Comparison of ENCODE assay signal across 9 mouse cellular contexts in the genomic region with DNA sequence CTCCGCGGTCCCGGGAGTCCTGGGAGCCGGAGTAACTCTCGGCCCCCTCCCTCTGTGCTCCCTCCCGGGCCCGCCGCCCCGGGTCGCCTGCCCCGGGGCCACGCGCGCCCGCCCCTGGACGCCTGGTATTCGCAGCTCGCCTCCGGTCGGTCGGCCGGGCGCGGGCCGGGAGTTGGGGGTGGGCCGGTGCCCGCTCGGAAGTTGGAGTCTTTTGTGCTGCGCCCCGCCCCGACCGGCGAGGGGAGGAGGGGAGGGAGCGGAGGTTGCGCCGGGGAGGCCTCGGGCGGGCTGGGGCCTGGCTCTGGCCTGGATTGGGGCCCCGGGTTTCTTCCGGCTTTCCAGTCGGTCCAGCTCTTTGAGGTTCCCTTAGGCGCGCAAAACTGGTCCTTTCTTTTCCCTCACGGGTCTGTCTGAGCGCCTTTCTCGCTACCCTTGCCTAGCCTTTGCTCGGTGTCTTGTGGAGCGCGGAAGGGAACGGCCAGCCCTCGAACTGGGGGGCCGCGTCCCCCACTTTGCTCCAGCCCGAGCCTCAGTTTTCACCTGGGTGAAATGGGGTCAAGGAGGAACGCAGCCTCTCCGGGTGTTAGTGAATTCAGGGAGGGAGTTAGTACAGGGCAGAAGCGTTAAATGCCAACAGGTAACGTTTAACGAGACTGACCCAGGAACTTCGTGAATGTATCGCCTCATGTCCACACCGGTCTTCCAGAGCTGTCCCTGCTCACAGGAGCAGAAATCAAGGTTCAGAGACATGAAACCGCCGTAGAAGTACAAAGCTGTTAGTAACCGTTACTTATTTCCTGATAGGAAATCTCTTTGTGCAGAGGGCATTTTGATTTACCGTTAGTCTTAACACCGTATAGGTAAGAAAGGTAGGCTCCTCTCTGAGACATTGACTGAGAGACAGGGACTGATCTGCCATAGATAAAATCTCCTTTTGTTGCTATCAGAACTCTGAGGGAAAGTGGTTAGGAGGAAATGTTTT. TPM values are rescaled to one million over a fixed set of nuclear protein-coding genes. Genes with fewer than 3 reads are reported as not detected.
DNase-seq lines count a peak whose midpoint lies in the region; ATAC-seq and TF ChIP-seq lines count a peak whose summit lies in the region.
"Had no signal": no experiment of that assay in that cellular context is flagged by ENCODE, and none has a peak within 500 bp of the region (broad histone marks: within the 10 kb centered on the region; RNA-seq: fewer than 3 reads in every experiment).

No protein-coding gene starts in this region.

- no peak for TF ChIP-seq CTCF in CH12.LX (conservative IDR thresholded peaks at IDR 0.05 in 1 of 2, IDR thresholded peaks at IDR 0.05 in 1 of 2; ENCODE audit: low read depth in 2 of 2, low read length in 2 of 2)
- TF ChIP-seq CTCF in lung, embryonic 14.5 days (IDR thresholded peaks at IDR 0.05; ENCODE audit: low read depth), result no peak
- TF ChIP-seq CTCF in thymus, adult 2 months (IDR thresholded peaks at IDR 0.05; ENCODE audit: borderline replicate concordance, control insufficient read depth, extremely low read depth, insufficient read depth, low read length, poor library complexity), result no peak

- H3K9ac ChIP-seq in CH12.LX (ENCODE audit: insufficient read depth, low read depth), result peak overlapping the region; percentile 95
- peak overlapping the region; percentile 96 for H3K9ac ChIP-seq in forebrain, embryonic 13.5 days
- H3K9ac ChIP-seq in lung, embryonic 14.5 days, result peak overlapping the region; percentile 93
- H3K9ac ChIP-seq in neural tube, embryonic 15.5 days (replicated peaks), result peak overlapping the region; percentile 86

- no peaks in the 10 kb centered on the region for H3K27me3 ChIP-seq in CH12.LX (replicated peaks)
- no peaks in the 10 kb centered on the region for H3K27me3 ChIP-seq in forebrain, embryonic 13.5 days
- no peaks in the 10 kb centered on the region for H3K27me3 ChIP-seq in lung, embryonic 14.5 days (ENCODE audit: insufficient read depth, low read length)
- H3K27me3 ChIP-seq in neural tube, embryonic 15.5 days (replicated peaks), result no peaks in the 10 kb centered on the region
- no peaks in the 10 kb centered on the region for H3K27me3 ChIP-seq in thymus, adult 2 months (ENCODE audit: control insufficient read depth, insufficient read depth, low read length)

- H3K27ac ChIP-seq in CH12.LX (ENCODE audit: insufficient read depth, low read depth), result peak overlapping the region; percentile 18; the same call in 1 of the 2 replicates
- H3K27ac ChIP-seq in forebrain, embryonic 13.5 days, result peak overlapping the region; percentile 98
- H3K27ac ChIP-seq in lung, embryonic 14.5 days (ENCODE audit: low read depth), result peak overlapping the region; percentile 98
- peak overlapping the region; percentile 100 for H3K27ac ChIP-seq in neural tube, embryonic 15.5 days (replicated peaks)
- peak overlapping the region; percentile 65 for H3K27ac ChIP-seq in thymus, adult 2 months (ENCODE audit: control insufficient read depth, insufficient read depth, low read length)

- H3K79me2 ChIP-seq in CH12.LX (replicated peaks; ENCODE audit: control insufficient read depth, extremely low read depth, insufficient read depth, poor library complexity, severe bottlenecking), result peaks cover 55% of the 10 kb centered on the region

- no peak for TF ChIP-seq RAD21 in CH12.LX (IDR thresholded peaks at IDR 0.05; ENCODE audit: low read depth, low read length)

- H3K4me2 ChIP-seq in CH12.LX (ENCODE audit: insufficient read depth, low read depth, poor library complexity, severe bottlenecking), result peak overlapping the region; percentile 98
- H3K4me2 ChIP-seq in forebrain, embryonic 13.5 days, result peak overlapping the region; percentile 89
- peak overlapping the region; percentile 77 for H3K4me2 ChIP-seq in lung, embryonic 14.5 days
- H3K4me2 ChIP-seq in neural tube, embryonic 15.5 days, result peak overlapping the region; percentile 83

- peaks cover 5 to 46% of the 10 kb centered on the region in 2 experiments; a peak in 3 of 4 replicates for H3K4me1 ChIP-seq in CH12.LX (ENCODE audit: control insufficient read depth in 1 of 2, insufficient read depth in 2 of 2)
- H3K4me1 ChIP-seq in forebrain, embryonic 13.5 days, result peaks cover 37% of the 10 kb centered on the region
- H3K4me1 ChIP-seq in lung, embryonic 14.5 days (ENCODE audit: insufficient read depth), result peaks cover 13% of the 10 kb centered on the region
- peaks cover 27% of the 10 kb centered on the region for H3K4me1 ChIP-seq in neural tube, embryonic 15.5 days
- peaks cover 3% of the 10 kb centered on the region; the same call in 1 of the 2 replicates for H3K4me1 ChIP-seq in thymus, adult 2 months (replicated peaks; ENCODE audit: control insufficient read depth, insufficient read depth, low read length)

- WGBS in forebrain, embryonic 13.5 days, result under 1% methylated on average over 61 of the region's 67 CpGs
- WGBS in large intestine, adult 2 months, result under 1% methylated on average over 67 of the region's 67 CpGs
- WGBS in lung, embryonic 14.5 days, result under 1% methylated on average over 66 of the region's 67 CpGs
- under 1% methylated on average over 44 of the region's 67 CpGs for WGBS in neural tube, embryonic 15.5 days
- under 1% methylated on average over 67 of the region's 67 CpGs for WGBS in thymus, adult 2 months

- peak; percentile 37 for DNase-seq in CH12.LX (ENCODE audit: extremely low read depth)
- peak; percentile 37 for DNase-seq in c-Kit-positive CD71-negative TER-119-negative erythroid progenitor cells, embryonic 14.5 days (ENCODE audit: low read depth)
- peak; percentile 85 for DNase-seq in heart, postnatal 10 days
- peak; percentile 51 for DNase-seq in large intestine, adult 2 months (ENCODE audit: low read depth, low spot score)
- peak; percentile 83 for DNase-seq in lung, embryonic 14.5 days
- DNase-seq in thymus, adult 2 months, result peak; percentile 82

- TF ChIP-seq EP300 in CH12.LX (IDR thresholded peaks at IDR 0.05; ENCODE audit: low read length), result no peak

- intact Hi-C loops in heart, postnatal 10 days (cut with DNase I), result loop anchor here (2.0 to 10.0 kb wide), 4 partner anchors 15 to 100 kb away; partner anchors contain the start of gene Eif2s2

- dilution Hi-C loops in CH12.LX (cut with MboI; ENCODE audit: extremely low pct_ligation_motif_present, extremely low pct_unique_long_range_greater_than_20kb, low sequenced_read_pairs), result no loop called here

- H3K4me3 ChIP-seq in CH12.LX (replicated peaks in 1 of 3; ENCODE audit: low read depth in 2 of 3, low read length in 2 of 3, poor library complexity in 1 of 3), result peak overlapping the region; percentile 87 to 98 (median 88)
- H3K4me3 ChIP-seq in forebrain, embryonic 13.5 days, result peak overlapping the region; percentile 98
- H3K4me3 ChIP-seq in lung, embryonic 14.5 days (ENCODE audit: low read depth, low read length), result peak overlapping the region; percentile 99
- peak overlapping the region; percentile 96 for H3K4me3 ChIP-seq in neural tube, embryonic 15.5 days (replicated peaks)
- peak overlapping the region; percentile 75 for H3K4me3 ChIP-seq in thymus, adult 2 months (ENCODE audit: control insufficient read depth, insufficient read depth, low read length)

- TF ChIP-seq POLR2A in CH12.LX (IDR thresholded peaks at IDR 0.05; ENCODE audit: low read depth, low read length), result no peak
- TF ChIP-seq POLR2A in thymus, adult 2 months (IDR thresholded peaks at IDR 0.05; ENCODE audit: control insufficient read depth, extremely low read depth, insufficient read depth, low read length, poor library complexity), result no peak

- ATAC-seq in forebrain, embryonic 13.5 days, result peak; percentile 9; the same call in 1 of the 2 replicates
- peak; percentile 37 for ATAC-seq in lung, embryonic 14.5 days (ENCODE audit: insufficient read depth)
- ATAC-seq in neural tube, embryonic 15.5 days (ENCODE audit: low FRiP score), result peak; percentile 40

- H3K9me3 ChIP-seq in CH12.LX (replicated peaks; ENCODE audit: low read length), result no peaks in the 10 kb centered on the region
- H3K9me3 ChIP-seq in forebrain, embryonic 13.5 days (replicated peaks), result no peaks in the 10 kb centered on the region
- no peaks in the 10 kb centered on the region for H3K9me3 ChIP-seq in lung, embryonic 14.5 days (ENCODE audit: low read depth, low read length)
- H3K9me3 ChIP-seq in neural tube, embryonic 15.5 days (replicated peaks), result no peaks in the 10 kb centered on the region

- peaks cover 0 to 32% of the 10 kb centered on the region in 2 experiments for H3K36me3 ChIP-seq in CH12.LX (replicated peaks in 1 of 2; ENCODE audit: control insufficient read depth in 1 of 2, insufficient read depth in 1 of 2, low read length in 1 of 2)
- H3K36me3 ChIP-seq in forebrain, embryonic 13.5 days (ENCODE audit: poor library complexity, severe bottlenecking), result no peaks in the 10 kb centered on the region
- 0 out of 2 replicates have a peak, but pooled peaks cover 3% of the 10 kb centered on the region for H3K36me3 ChIP-seq in lung, embryonic 14.5 days (ENCODE audit: insufficient read depth)
- no peaks in the 10 kb centered on the region for H3K36me3 ChIP-seq in neural tube, embryonic 15.5 days
- H3K36me3 ChIP-seq in thymus, adult 2 months (ENCODE audit: control insufficient read depth, insufficient read depth, low read length), result no peaks in the 10 kb centered on the region

- in situ Hi-C loops in CH12.LX (cut with MboI; ENCODE audit: low pct_ligation_motif_present, low pct_unique_long_range_greater_than_20kb, low sequenced_read_pairs), result loop anchor here (5.0 kb wide), 1 partner anchor 60 kb away; no protein-coding TSS in a partner anchor

RNA-seq across cellular contexts. Expression of gene a, which starts 0.8 kb away (rescaled TPM):
- 10.9 and 11.8 TPM in 2 replicates for total RNA-seq in CH12.LX (2012; rRNA removed)
- total RNA-seq in CH12.LX (2014; rRNA removed), result 23.8 and 25.4 TPM in 2 replicates
- 7.2 and 7.8 TPM in 2 replicates for polyA plus RNA-seq in CH12.LX (2012; ENCODE audit: insufficient read length, low read depth)
- polyA plus RNA-seq in forebrain, embryonic 13.5 days (2015; fragmentation: Nextera tagmentation; extraction: Ambion mirVana), result 0.39 and 0.49 TPM in 2 replicates
- not detected for total RNA-seq in heart, postnatal 10 days (2021)
- 0.36 and 2.5 TPM in 2 replicates for polyA plus RNA-seq in large intestine, adult 2 months (2012; rRNA removed)
- polyA plus RNA-seq in lung, embryonic 14.5 days (2014; fragmentation: Nextera tagmentation; extraction: Ambion mirVana), result not detected in 2 replicates
- 0.33 and 0.93 TPM in 2 replicates for polyA plus RNA-seq in neural tube, embryonic 15.5 days (2015; fragmentation: Nextera tagmentation; extraction: Ambion mirVana)
- 4.7 and 5.0 TPM in 2 replicates for polyA plus RNA-seq in thymus, adult 2 months (2012; rRNA removed)

RNA-seq across cellular contexts. Expression of gene Raly, which starts 1.1 kb away (rescaled TPM):
- total RNA-seq in CH12.LX (2012; rRNA removed) (214 and 228 TPM in 2 replicates), CH12.LX (2014; rRNA removed) (334 and 341 TPM in 2 replicates)
- polyA plus RNA-seq in CH12.LX (2012; ENCODE audit: insufficient read length, low read depth), result 277 and 285 TPM in 2 replicates
- polyA plus RNA-seq in forebrain, embryonic 13.5 days (2015; fragmentation: Nextera tagmentation; extraction: Ambion mirVana), result 33.1 and 41.4 TPM in 2 replicates
- total RNA-seq in heart, postnatal 10 days (2021), result 100 to 1,000 TPM; 162 to 171 TPM
- 205 and 206 TPM in 2 replicates for polyA plus RNA-seq in large intestine, adult 2 months (2012; rRNA removed)
- polyA plus RNA-seq in lung, embryonic 14.5 days (2014; fragmentation: Nextera tagmentation; extraction: Ambion mirVana), result 64.3 and 72.9 TPM in 2 replicates
- polyA plus RNA-seq in neural tube, embryonic 15.5 days (2015; fragmentation: Nextera tagmentation; extraction: Ambion mirVana), result 26.2 and 28.2 TPM in 2 replicates
- 437 and 554 TPM in 2 replicates for polyA plus RNA-seq in thymus, adult 2 months (2012; rRNA removed)

RNA-seq across cellular contexts. Expression of gene Gm14214, which starts 22.1 kb away (rescaled TPM):
- not detected in 2 replicates for total RNA-seq in CH12.LX (2012; rRNA removed)
- total RNA-seq in CH12.LX (2014; rRNA removed), result not detected in 2 replicates
- polyA plus RNA-seq in CH12.LX (2012; ENCODE audit: insufficient read length, low read depth), result 0.41 TPM in 1 of 2 replicates, not detected in the other
- not detected in 2 replicates for polyA plus RNA-seq in forebrain, embryonic 13.5 days (2015; fragmentation: Nextera tagmentation; extraction: Ambion mirVana)
- total RNA-seq in heart, postnatal 10 days (2021), result not detected
- polyA plus RNA-seq in large intestine, adult 2 months (2012; rRNA removed), result not detected in 2 replicates
- polyA plus RNA-seq in lung, embryonic 14.5 days (2014; fragmentation: Nextera tagmentation; extraction: Ambion mirVana), result not detected in 2 replicates
- not detected in 2 replicates for polyA plus RNA-seq in neural tube, embryonic 15.5 days (2015; fragmentation: Nextera tagmentation; extraction: Ambion mirVana)
- not detected in 2 replicates for polyA plus RNA-seq in thymus, adult 2 months (2012; rRNA removed)
- polyA plus RNA-seq: frontal cortex, adult 2 months had no signal

Comparison
In these comparisons a context has a peak if more than half of its experiments do, and no peak if none do; other contexts are left out.
1. Peak in every context shown above with its lines: DNase-seq, ATAC-seq, H3K4me3 ChIP-seq and H3K27ac ChIP-seq.
2. H3K27ac ChIP-seq: peak in every context shown above with its lines; median percentile 100 in neural tube, embryonic 15.5 days; 98 in forebrain, embryonic 13.5 days; 98 in lung, embryonic 14.5 days; 65 in thymus, adult 2 months; 18 in CH12.LX.